Mouse (Mus musculus): ENCODE results near the gene Pvr.

- TF ChIP-seq CTCF (IDR thresholded peaks at IDR 0.05; ENCODE audit: borderline replicate concordance, control insufficient read depth, extremely low read depth, insufficient read depth, low read length, poor library complexity): no peak
- TF ChIP-seq POLR2A (IDR thresholded peaks at IDR 0.05; ENCODE audit: control insufficient read depth, extremely low read depth, insufficient read depth, low read length, poor library complexity): no peak
These were observed 19.3 kb upstream of the Pvr start for GRCm38 (mm10) chr7:19940256-19940655.
